Mouse (Mus musculus): ENCODE measurements around the gene Dedd.
"Not testable (repeated sequence)": the region's sequence is repeated elsewhere in the genome, so short reads cannot be mapped to it uniquely, and the experiment has no call there.

The Dedd gene

DNA sequence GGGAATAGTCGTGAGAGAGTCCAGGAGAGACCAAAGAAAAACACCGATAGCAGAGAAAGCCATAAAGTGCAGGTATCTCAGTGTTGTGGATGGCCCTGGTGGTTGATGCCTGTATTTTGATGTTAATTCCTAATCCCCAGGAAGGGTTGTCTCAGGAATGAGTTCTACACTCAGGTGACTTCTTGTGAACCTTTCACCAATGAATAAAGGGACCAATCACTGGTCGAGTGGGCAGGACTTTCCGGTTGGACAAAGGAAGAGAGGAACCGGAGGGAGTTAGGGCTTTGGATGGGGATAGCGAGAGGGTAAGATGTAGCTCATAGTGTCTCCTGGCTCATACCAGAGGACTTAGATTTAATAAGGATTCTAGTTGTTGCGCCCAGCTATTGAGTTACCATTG lies 9.2 kb upstream of the Dedd start:
- DNase-seq: no peak

DNA sequence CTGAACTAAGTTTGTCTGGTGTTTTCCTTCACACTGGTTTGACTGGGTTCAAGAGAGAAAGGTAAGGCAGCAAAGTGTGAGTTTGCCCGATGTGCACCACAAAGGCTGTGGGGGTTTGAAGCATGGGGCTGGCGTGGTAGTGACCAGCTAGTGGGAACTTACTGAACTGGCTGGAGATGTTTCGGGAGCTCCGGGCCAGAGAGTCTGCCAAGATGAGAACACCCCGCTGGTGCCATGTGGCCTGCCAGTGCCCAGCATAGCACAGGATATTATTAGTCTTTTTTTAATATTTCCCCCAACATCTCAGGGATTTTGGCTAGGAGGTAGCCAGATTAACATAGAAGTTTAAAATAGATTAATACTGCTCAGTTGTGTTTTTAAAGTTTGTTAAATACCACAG lies 8.8 kb upstream of the Dedd start:
- no peak for DNase-seq

GRCm38 (mm10) chr1:171321415-171321814 lies 7.5 kb upstream of the Dedd start:
- peak in 1 of 2 experiments; percentile 46 for DNase-seq

DNA sequence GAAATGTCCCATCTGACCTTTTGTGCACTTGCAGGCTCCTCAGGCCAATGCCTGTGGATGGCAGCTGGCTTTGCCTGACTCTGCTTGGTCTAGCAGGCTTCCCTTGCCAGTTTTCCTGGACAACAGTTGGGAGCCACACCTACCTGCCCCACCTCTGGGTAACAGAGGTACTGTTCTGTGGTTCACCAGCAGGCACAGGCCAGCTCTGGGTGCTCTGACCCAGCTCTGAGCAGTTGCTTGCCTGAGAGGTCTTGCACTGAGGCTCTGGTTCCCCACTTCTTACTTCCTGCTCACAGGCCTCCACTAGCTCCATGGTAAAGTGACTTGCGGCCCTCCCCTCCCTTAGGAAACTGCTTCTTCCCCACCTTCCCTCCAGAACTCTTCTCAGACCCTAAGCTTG lies 6.9 kb upstream of the Dedd start:
- no peak for DNase-seq

DNA sequence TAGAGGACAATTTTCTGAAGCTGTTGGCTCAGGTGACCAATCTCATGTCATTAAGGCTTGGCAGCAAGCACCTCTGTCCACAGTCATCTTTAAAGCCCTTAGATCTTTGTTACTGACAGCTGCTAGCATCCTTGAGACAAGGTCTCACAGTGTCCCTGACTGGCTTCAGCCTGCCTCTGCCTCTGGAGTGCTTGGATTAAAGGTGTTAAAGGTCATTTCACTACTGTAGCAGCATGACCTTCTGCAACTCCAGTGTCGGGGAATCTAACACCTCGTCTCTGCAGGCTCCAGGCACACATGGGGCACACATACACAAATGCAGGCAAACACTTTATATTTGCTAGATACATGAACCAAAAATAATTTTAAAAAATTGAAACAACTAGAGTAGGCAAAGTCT lies 3.4 kb upstream of the Dedd start:
- DNase-seq: no peak

- DNase-seq: not testable (repeated sequence)
Observed at GRCm38 (mm10) chr1:171326588-171326987, 2.4 kb upstream of the Dedd start.

DNA sequence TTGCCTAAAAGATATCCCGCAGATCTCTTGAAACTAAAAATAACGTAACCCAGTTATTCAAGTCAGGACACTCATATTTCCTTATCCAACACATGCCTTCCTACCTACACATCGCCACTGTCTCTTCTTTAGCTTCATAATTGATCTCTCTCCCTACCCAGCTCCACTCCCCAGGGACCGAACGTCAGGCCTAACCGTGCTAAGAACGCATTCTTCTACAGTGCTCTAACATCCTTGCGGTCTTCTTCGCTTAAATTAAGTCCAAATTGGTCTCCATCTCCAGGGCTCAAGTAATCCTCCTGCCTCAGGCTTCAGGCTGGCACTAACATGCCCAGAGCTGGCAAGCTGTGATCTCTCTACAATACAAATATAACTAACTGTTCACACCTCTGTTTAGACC lies 701 bp upstream of the Dedd start:
- DNase-seq: peak in 1 of 2 experiments; percentile 16

GRCm38 (mm10) chr1:171329433-171330215 lies 679 bp downstream of the Dedd start:
- DNase-seq: no peak

GRCm38 (mm10) chr1:171330216-171330560 lies 1.2 kb downstream of the Dedd start:
- DNase-seq: no peak

DNA sequence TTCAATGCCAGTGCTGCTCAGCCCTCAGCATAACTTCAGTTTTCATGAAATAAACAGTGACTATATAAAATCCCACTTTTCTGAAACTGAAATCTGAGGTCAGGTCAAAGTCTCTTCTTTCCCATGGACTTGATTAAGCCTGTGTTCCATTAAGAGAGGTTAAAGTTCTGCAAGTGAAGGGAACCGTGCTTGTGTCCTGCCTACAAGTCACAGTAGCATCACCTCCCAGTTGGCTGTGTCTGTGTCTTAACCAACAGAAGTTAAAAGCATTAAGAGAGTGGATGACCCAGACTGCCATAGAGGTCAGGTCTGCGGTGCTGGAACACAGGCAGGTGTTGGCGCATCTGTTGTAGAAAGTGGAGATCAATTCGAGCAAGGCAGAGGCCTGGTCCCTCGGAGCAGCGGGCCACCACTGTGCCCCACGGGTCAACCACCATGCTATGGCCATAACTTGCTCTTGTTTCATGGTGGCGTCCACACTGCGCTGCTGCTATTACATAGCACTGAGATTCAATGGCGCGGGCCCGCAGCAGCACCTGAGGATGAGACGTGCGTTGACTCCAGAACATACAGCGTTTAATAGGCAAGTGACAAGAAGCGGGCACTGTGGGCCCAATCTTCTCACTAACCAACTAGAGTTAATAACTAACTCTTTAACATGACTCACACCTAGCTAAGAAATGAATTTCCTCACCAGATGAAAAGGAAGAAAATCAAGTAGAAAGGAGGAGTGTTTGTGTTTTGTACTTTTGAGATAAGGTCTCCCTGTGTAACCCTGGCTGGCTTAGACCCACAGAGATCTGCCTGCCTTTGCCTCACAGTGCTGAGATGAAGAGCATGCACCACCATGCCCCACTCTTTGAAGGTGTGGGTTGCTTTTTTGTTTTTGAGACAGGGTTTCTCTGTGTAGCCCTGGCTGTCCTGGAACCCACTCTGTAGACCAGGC lies 13.6 kb downstream of the Dedd start:
- no peak for DNase-seq

DNA sequence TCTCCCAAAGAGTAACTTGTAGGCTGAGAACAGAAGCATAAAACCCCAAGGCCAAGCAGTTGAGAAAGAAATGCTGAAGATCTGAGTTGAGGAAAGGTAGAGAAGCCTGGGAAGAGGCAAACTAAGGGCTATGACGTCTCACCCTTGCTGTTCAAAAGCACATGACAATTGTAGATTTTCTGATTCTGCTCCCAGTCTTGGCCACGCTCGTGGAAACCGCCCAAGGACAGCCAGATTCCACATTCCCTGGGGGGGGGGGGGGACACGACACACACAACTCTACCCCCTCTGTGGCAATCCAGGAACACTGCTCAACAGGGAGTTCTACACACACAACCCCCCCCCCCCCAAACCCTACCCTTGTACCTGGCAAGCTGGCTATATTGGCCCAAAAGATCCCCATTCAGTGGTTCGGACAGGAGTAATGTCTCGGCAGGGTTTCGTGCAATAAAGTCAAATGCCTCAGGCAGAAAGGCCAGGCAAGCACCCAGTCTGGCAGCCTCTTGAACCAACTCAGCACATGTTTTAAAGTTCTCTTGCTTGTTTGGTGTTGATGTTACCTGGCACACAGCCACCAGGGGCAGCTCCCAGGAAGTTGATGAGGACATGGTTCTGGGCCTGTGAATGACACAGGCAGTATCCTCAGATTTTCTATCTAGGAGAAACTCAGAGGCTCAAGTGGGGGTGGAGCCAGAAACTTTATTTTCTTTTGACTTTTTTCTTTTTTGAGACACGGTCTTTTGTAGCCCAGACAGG lies 15.2 kb downstream of the Dedd start:
- peak; percentile 68 to 80 for DNase-seq

GRCm38 (mm10) chr1:171344715-171345114 lies 15.8 kb downstream of the Dedd start:
- no peak for DNase-seq

DNA sequence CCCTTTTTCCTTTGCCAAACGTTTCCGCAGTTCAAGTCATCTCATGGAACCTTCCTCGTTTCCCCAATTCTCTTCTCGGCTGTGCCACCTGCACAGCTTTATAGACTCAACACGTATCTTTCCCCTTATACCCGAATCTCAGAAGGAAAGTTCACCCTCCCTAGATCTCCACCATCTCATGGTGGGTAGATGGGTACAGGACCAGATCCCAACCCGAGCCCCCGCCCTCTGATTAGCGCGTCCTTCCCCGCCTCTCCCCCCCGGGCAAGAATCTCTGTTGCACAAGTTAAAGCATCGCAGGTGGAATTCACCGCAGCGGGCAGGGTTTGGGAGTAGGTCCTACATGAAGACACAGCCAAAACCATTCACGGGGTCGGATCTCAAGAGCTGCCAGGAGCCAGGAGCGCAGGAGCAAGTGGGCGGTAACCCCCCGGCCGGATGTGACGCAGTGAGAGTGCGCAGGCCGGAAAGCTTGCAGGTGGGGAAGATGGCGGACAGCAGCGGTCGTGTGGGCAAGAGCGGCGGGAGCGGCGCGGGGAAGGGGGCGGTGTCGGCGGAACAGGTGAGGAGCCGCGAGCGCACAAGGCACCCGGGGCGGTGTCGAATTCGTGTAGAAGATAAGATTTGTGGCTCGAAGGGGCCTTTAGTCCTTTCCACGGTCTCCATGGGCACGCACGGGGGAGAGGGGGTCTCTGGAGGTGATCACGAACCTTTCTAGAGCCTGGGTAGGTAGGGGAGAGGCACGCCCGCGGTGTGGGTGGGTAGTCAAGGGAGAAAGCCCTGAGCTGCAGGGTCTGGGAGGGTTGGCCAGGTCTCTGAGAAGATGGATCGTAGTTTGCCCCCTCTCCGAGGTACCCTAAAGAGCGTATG lies 16.5 kb downstream of the Dedd start, which contains the start of the genes Nit1 and Pfdn2:
Gene Nit1, minus strand, starts transcription at position 422 of the 870 bp plus-strand sequence.
Gene Pfdn2, plus strand, starts transcription at position 446 of the 870 bp plus-strand sequence.
- DNase-seq: peak; percentile 93

DNA sequence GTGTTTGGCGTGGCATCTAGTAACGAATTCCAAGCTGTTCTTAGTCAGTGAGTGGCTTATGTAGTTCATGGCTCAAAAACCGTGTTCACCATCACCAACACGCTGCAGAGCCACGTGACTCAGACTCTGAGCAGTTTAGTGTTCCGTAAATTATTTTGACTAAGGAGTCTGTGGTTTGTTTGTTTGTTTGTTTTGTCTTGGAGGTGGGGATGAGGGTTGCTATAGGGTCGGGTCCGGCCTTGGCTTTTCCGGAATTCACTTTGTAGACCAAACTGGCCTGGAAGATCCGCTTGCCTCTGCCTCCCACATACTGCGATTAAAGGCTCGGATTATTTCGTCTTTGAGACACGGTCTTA lies 17.1 kb downstream of the Dedd start:
- DNase-seq: no peak

DNA sequence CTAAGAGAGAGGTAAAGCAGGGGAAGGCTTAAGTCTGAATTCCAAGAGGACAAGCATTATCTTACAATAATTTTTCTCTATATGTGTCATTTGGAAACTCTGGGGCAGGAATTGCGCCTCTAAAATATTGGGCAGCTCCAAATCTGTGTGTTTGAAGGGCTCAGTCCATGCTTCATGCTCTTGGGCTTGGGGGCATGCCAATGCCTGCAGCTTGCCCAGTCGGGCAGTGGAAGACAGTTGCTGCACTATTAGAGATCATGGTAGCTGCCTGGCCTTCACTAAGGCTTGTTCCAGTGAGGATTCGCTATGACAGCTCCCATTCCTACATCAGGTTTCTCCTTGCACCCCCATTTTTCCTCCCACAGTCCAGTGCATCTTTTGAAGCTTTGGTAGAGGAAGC lies 19.7 kb downstream of the Dedd start:
- DNase-seq: no peak

DNA sequence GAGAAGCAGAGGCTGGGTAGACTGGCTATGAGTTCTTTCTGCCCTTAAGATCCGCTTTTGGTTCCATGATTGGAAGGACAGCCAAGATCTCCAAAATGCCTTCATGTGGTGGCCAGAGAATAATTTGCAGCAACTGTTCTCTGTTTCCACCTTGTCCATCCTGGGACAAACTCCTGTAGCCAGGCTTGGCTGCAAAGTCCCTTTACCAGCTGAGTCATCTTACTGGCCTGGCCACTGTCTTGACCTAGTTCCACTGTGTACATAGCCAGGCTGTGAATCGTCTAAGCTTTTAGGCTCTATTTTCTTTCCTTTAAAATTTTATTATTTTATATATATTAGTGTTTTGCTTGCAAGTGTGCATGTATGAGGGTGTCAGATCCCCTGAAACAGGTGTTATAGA lies 20.3 kb downstream of the Dedd start:
- DNase-seq: no peak

GRCm38 (mm10) chr1:171355812-171356340 lies 26.9 kb downstream of the Dedd start:
- no peak for DNase-seq

- DNase-seq: no peak
Observed at GRCm38 (mm10) chr1:171356814-171357213, 27.9 kb downstream of the Dedd start.

DNA sequence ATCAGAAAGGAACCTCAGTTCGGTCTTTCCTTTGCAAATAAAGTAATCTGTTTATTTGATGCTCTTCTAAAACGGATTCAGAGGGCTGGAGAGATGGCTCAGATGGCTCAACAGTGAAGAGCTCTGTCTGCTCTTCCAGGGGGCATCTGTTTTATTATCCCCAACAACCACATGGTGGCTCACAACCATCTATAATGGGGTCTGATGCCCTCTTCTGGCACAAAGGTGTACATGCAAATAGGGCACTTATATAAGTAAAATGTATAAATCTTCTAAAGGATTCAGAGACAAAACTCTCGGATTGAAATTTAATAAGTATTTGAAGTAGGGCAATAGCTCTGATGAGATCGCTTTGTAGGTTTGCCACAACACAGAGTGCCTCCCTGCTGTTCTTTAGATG lies 29.5 kb downstream of the Dedd start:
- peak in 1 of 2 experiments; percentile 56 for DNase-seq

GRCm38 (mm10) chr1:171360253-171360652 lies 31.3 kb downstream of the Dedd start:
- DNase-seq: no peak

- DNase-seq: peak; percentile 92
Observed at GRCm38 (mm10) chr1:171360656-171361055, 31.7 kb downstream of the Dedd start, which contains the start of gene Klhdc9. Klhdc9 (minus strand) TSS chr1:171360798.
